Mouse (Mus musculus) erythroid progenitor cell, adult 5-6 weeks (primary cell): Measurements from ENCODE around the gene Dohh. TPM values are rescaled to one million over a fixed set of nuclear protein-coding genes. Genes with fewer than 3 reads are reported as not detected.

Source experiments
- ATAC-seq: replicated peaks from 2 replicates; pipeline ENCODE4 v1.8.0; 2016; ENCODE audit warnings: moderate number of reproducible peaks, mild to moderate bottlenecking, moderate TSS enrichment, inconsistent platforms; ENCODE audit not compliant: poor library complexity, low FRiP score, severe bottlenecking
- total RNA-seq, 2 experiments: library from RNA; stranded (forward) in 1 of 2; stranded (reverse) in 1 of 2; fragments of 150-400 nt in 1 of 2; fragments of 186-747, 209-891 nt in 1 of 2; gene quantifications; 2 replicates each; pipeline versions ENCODE4 v1.2.3 to v1.2.4; 2015 to 2017; ENCODE audit warnings: low replicate concordance in 2 of 2

The Dohh gene
- total RNA-seq, 2 experiments from 2014 or later: 4.0 to 8.8 TPM

- peak; percentile 68 for ATAC-seq
Observed at GRCm38 (mm10) chr10:81378553-81379182, 5.6 kb upstream of the Dohh start.

GRCm38 (mm10) chr10:81379183-81379553 lies 5.1 kb upstream of the Dohh start:
- ATAC-seq: no peak

GRCm38 (mm10) chr10:81379809-81380378 lies 4.3 kb upstream of the Dohh start:
- no peak for ATAC-seq

- peak; percentile 67 for ATAC-seq
Observed at GRCm38 (mm10) chr10:81382039-81382438, 2.2 kb upstream of the Dohh start.

GRCm38 (mm10) chr10:81384605-81384982 lies 366 bp downstream of the Dohh start:
- ATAC-seq: no peak

- no peak for ATAC-seq
Observed at GRCm38 (mm10) chr10:81385603-81386306, 1.5 kb downstream of the Dohh start.

- ATAC-seq: no peak
Observed at GRCm38 (mm10) chr10:81387716-81388115, 3.5 kb downstream of the Dohh start.

GRCm38 (mm10) chr10:81388505-81389055 lies 4.4 kb downstream of the Dohh start, which contains the start of gene Gm48552:
Gene Gm48552, plus strand, starts transcription at chr10:81389005.
- no peak for ATAC-seq

- ATAC-seq: no peak
Observed at GRCm38 (mm10) chr10:81389373-81389772, 5.1 kb downstream of the Dohh start.

- peak; percentile 64 for ATAC-seq
Observed at GRCm38 (mm10) chr10:81389801-81390677, 5.8 kb downstream of the Dohh start.

GRCm38 (mm10) chr10:81390678-81390965 lies 6.4 kb downstream of the Dohh start:
- no peak for ATAC-seq

GRCm38 (mm10) chr10:81392270-81392669 lies 8.0 kb downstream of the Dohh start:
- no peak for ATAC-seq

GRCm38 (mm10) chr10:81392781-81393185 lies 8.6 kb downstream of the Dohh start, which contains the start of gene Smim24:
Gene Smim24, plus strand, starts transcription at chr10:81393051.
- no peak for ATAC-seq

GRCm38 (mm10) chr10:81393456-81394063 lies 9.3 kb downstream of the Dohh start:
- ATAC-seq: no peak

- ATAC-seq: peak; percentile 37; the same call in 1 of the 2 replicates
Observed at GRCm38 (mm10) chr10:81395127-81395526, 10.9 kb downstream of the Dohh start.

GRCm38 (mm10) chr10:81395865-81396264 lies 11.6 kb downstream of the Dohh start:
- no peak for ATAC-seq

GRCm38 (mm10) chr10:81396749-81397148 lies 12.5 kb downstream of the Dohh start:
- ATAC-seq: no peak

GRCm38 (mm10) chr10:81399296-81399695 lies 15.1 kb downstream of the Dohh start:
- no peak for ATAC-seq

GRCm38 (mm10) chr10:81399798-81400308 lies 15.6 kb downstream of the Dohh start:
- no peak for ATAC-seq
